Mouse (Mus musculus) bone marrow macrophage, adult 2 months (primary cell): ENCODE data around the gene Arfgef3.
"Not testable (repeated sequence)": the region's sequence is repeated elsewhere in the genome, so short reads cannot be mapped to it uniquely, and the experiment has no call there.

Experiments used
- CTCF ChIP-seq: IDR thresholded peaks from 2 replicates; pipeline ENCODE4 v1.5.1; 2012; ENCODE audit warnings: low read depth, mild to moderate bottlenecking, low read length, moderate library complexity
- POLR2A ChIP-seq: IDR thresholded peaks from 2 replicates; pipeline ENCODE4 v1.6.1; 2012; ENCODE audit warnings: mild to moderate bottlenecking, low read depth, low read length, borderline replicate concordance

GRCm38 (mm10) chr10:18604827-18605535 lies 138.8 kb downstream of the Arfgef3 start:
- TF ChIP-seq CTCF, POLR2A: not testable (repeated sequence)
